Mouse (Mus musculus): ENCODE data around the gene Atrnl1. TPM values are rescaled to one million over a fixed set of nuclear protein-coding genes. Genes with fewer than 3 reads are reported as not detected.
A peak's percentile ranks its signal among the peaks of the same experiment; 100 is the strongest.

Atrnl1 gene
- polyA plus RNA-seq, 1 experiment from 2014 or later = 7.6 TPM

- no peak for ATAC-seq (ENCODE audit: insufficient read depth, low FRiP score, low TSS enrichment)
- peaks cover 4% of the 10 kb centered on the region; the same call in 1 of the 2 replicates for H3K4me1 ChIP-seq (ENCODE audit: control insufficient read depth, insufficient read depth, low read length)
- H3K9me3 ChIP-seq (ENCODE audit: control insufficient read depth, low read length) = no peaks in the 10 kb centered on the region
- no peak overlapping the region for H3K4me2 ChIP-seq (ENCODE audit: low read depth)
- H3K36me3 ChIP-seq (ENCODE audit: control insufficient read depth, insufficient read depth, low read length) = no peaks in the 10 kb centered on the region
- H3K27ac ChIP-seq (ENCODE audit: low read depth, low read length) = peak overlapping the region; percentile 49; the same call in 1 of the 2 replicates
- WGBS = 80% methylated on average over 13 of the region's 13 CpGs
- no peak for DNase-seq (ENCODE audit: low spot score)
- no peaks in the 10 kb centered on the region for H3K27me3 ChIP-seq (ENCODE audit: control insufficient read depth, insufficient read depth, low read length)
- no peak overlapping the region for H3K4me3 ChIP-seq (ENCODE audit: low read depth, low read length)
- H3K9ac ChIP-seq (ENCODE audit: low read length) = no peak overlapping the region
These were observed 441.1 kb downstream of the Atrnl1 start for GRCm38 (mm10) chr19:58051905-58052304.

GRCm38 (mm10) chr19:58052444-58053135 lies 441.8 kb downstream of the Atrnl1 start:
- peaks cover 4% of the 10 kb centered on the region; the same call in 1 of the 2 replicates for H3K4me1 ChIP-seq (ENCODE audit: control insufficient read depth, insufficient read depth, low read length)
- no peaks in the 10 kb centered on the region for H3K27me3 ChIP-seq (ENCODE audit: control insufficient read depth, insufficient read depth, low read length)
- H3K4me2 ChIP-seq (ENCODE audit: low read depth) = no peak overlapping the region
- ATAC-seq (ENCODE audit: insufficient read depth, low FRiP score, low TSS enrichment) = no peak
- DNase-seq (ENCODE audit: low spot score) = no peak
- H3K27ac ChIP-seq (ENCODE audit: low read depth, low read length) = peak overlapping the region; percentile 60; the same call in 1 of the 2 replicates
- 52% methylated on average over 13 of the region's 13 CpGs for WGBS
- H3K36me3 ChIP-seq (ENCODE audit: control insufficient read depth, insufficient read depth, low read length) = no peaks in the 10 kb centered on the region
- H3K4me3 ChIP-seq (ENCODE audit: low read depth, low read length) = no peak overlapping the region
- H3K9ac ChIP-seq (ENCODE audit: low read length) = no peak overlapping the region
- no peaks in the 10 kb centered on the region for H3K9me3 ChIP-seq (ENCODE audit: control insufficient read depth, low read length)

GRCm38 (mm10) chr19:58059719-58060118 lies 448.9 kb downstream of the Atrnl1 start:
- Histone ChIP-seq H3K9ac (ENCODE audit: low read length) (no peak overlapping the region), H3K4me1 (ENCODE audit: control insufficient read depth, insufficient read depth, low read length) (peaks cover 16% of the 10 kb centered on the region), H3K36me3 (ENCODE audit: control insufficient read depth, insufficient read depth, low read length) (no peaks in the 10 kb centered on the region), H3K27me3 (ENCODE audit: control insufficient read depth, insufficient read depth, low read length) (no peaks in the 10 kb centered on the region), H3K4me2 (ENCODE audit: low read depth) (no peak overlapping the region), H3K4me3 (ENCODE audit: low read depth, low read length) (no peak overlapping the region), H3K9me3 (ENCODE audit: control insufficient read depth, low read length) (no peaks in the 10 kb centered on the region), H3K27ac (ENCODE audit: low read depth, low read length) (no peak overlapping the region)
- 50% methylated on average over 9 of the region's 9 CpGs for WGBS
- ATAC-seq (ENCODE audit: insufficient read depth, low FRiP score, low TSS enrichment) (no peak), DNase-seq (ENCODE audit: low spot score) (no peak)

GRCm38 (mm10) chr19:58060199-58060853 lies 449.5 kb downstream of the Atrnl1 start:
- peak; percentile 45; the same call in 1 of the 2 replicates for ATAC-seq (ENCODE audit: insufficient read depth, low FRiP score, low TSS enrichment)

GRCm38 (mm10) chr19:58060854-58061358 lies 450.1 kb downstream of the Atrnl1 start:
- ATAC-seq (ENCODE audit: insufficient read depth, low FRiP score, low TSS enrichment) (peak; percentile 53), DNase-seq (ENCODE audit: low spot score) (peak; percentile 76)
- no peaks in the 10 kb centered on the region for H3K36me3 ChIP-seq (ENCODE audit: control insufficient read depth, insufficient read depth, low read length)
- 0 out of 2 replicates have a peak overlapping the region, but pooled peaks have one; percentile 44 for H3K27ac ChIP-seq (ENCODE audit: low read depth, low read length)
- no peak overlapping the region for H3K4me3 ChIP-seq (ENCODE audit: low read depth, low read length)
- H3K9ac ChIP-seq (ENCODE audit: low read length) = no peak overlapping the region; the same call in 1 of the 2 replicates
- WGBS = 14% methylated on average over 15 of the region's 15 CpGs
- H3K4me1 ChIP-seq (ENCODE audit: control insufficient read depth, insufficient read depth, low read length) = peaks cover 16% of the 10 kb centered on the region
- peak overlapping the region; percentile 17 for H3K4me2 ChIP-seq (ENCODE audit: low read depth)
- no peaks in the 10 kb centered on the region for H3K27me3 ChIP-seq (ENCODE audit: control insufficient read depth, insufficient read depth, low read length)
- H3K9me3 ChIP-seq (ENCODE audit: control insufficient read depth, low read length) = no peaks in the 10 kb centered on the region

More at GRCm38 (mm10) chr19:58060199-58060853, 449.5 kb downstream of the Atrnl1 start:
- no peak for DNase-seq (ENCODE audit: low spot score)
- no peak overlapping the region for H3K4me3 ChIP-seq (ENCODE audit: low read depth, low read length)
- no peaks in the 10 kb centered on the region for H3K36me3 ChIP-seq (ENCODE audit: control insufficient read depth, insufficient read depth, low read length)
- H3K27me3 ChIP-seq (ENCODE audit: control insufficient read depth, insufficient read depth, low read length) = no peaks in the 10 kb centered on the region
- 33% methylated on average over 12 of the region's 12 CpGs for WGBS
- H3K27ac ChIP-seq (ENCODE audit: low read depth, low read length) = 0 out of 2 replicates have a peak overlapping the region, but pooled peaks have one; percentile 44
- H3K4me2 ChIP-seq (ENCODE audit: low read depth) = peak overlapping the region; percentile 17; the same call in 1 of the 2 replicates
- peaks cover 16% of the 10 kb centered on the region for H3K4me1 ChIP-seq (ENCODE audit: control insufficient read depth, insufficient read depth, low read length)
- H3K9me3 ChIP-seq (ENCODE audit: control insufficient read depth, low read length) = no peaks in the 10 kb centered on the region
- H3K9ac ChIP-seq (ENCODE audit: low read length) = no peak overlapping the region; the same call in none of the 2 replicates

GRCm38 (mm10) chr19:58061933-58062332 lies 451.1 kb downstream of the Atrnl1 start:
- Histone ChIP-seq H3K9me3 (ENCODE audit: control insufficient read depth, low read length) (no peaks in the 10 kb centered on the region), H3K4me1 (ENCODE audit: control insufficient read depth, insufficient read depth, low read length) (peaks cover 16% of the 10 kb centered on the region), H3K36me3 (ENCODE audit: control insufficient read depth, insufficient read depth, low read length) (no peaks in the 10 kb centered on the region), H3K27ac (ENCODE audit: low read depth, low read length) (no peak overlapping the region), H3K27me3 (ENCODE audit: control insufficient read depth, insufficient read depth, low read length) (no peaks in the 10 kb centered on the region), H3K9ac (ENCODE audit: low read length) (no peak overlapping the region), H3K4me2 (ENCODE audit: low read depth) (no peak overlapping the region), H3K4me3 (ENCODE audit: low read depth, low read length) (no peak overlapping the region)
- 84% methylated on average over 8 of the region's 8 CpGs for WGBS
- DNase-seq (ENCODE audit: low spot score) = no peak
- ATAC-seq (ENCODE audit: insufficient read depth, low FRiP score, low TSS enrichment) = no peak

- Histone ChIP-seq H3K27ac (ENCODE audit: low read depth, low read length) (no peak overlapping the region), H3K27me3 (ENCODE audit: control insufficient read depth, insufficient read depth, low read length) (no peaks in the 10 kb centered on the region), H3K9ac (ENCODE audit: low read length) (no peak overlapping the region), H3K4me2 (ENCODE audit: low read depth) (no peak overlapping the region), H3K4me3 (ENCODE audit: low read depth, low read length) (no peak overlapping the region), H3K9me3 (ENCODE audit: control insufficient read depth, low read length) (no peaks in the 10 kb centered on the region), H3K4me1 (ENCODE audit: control insufficient read depth, insufficient read depth, low read length) (peaks cover 16% of the 10 kb centered on the region), H3K36me3 (ENCODE audit: control insufficient read depth, insufficient read depth, low read length) (no peaks in the 10 kb centered on the region)
- ATAC-seq (ENCODE audit: insufficient read depth, low FRiP score, low TSS enrichment) = no peak
- 37% methylated on average over 6 of the region's 6 CpGs for WGBS
- no peak for DNase-seq (ENCODE audit: low spot score)
These were observed 452.7 kb downstream of the Atrnl1 start for GRCm38 (mm10) chr19:58063541-58063940.

GRCm38 (mm10) chr19:58064116-58065000 lies 453.5 kb downstream of the Atrnl1 start:
- no peak overlapping the region for H3K4me3 ChIP-seq (ENCODE audit: low read depth, low read length)
- no peak overlapping the region for H3K4me2 ChIP-seq (ENCODE audit: low read depth)
- DNase-seq (ENCODE audit: low spot score) = no peak
- no peaks in the 10 kb centered on the region for H3K27me3 ChIP-seq (ENCODE audit: control insufficient read depth, insufficient read depth, low read length)
- ATAC-seq (ENCODE audit: insufficient read depth, low FRiP score, low TSS enrichment) = no peak
- H3K9ac ChIP-seq (ENCODE audit: low read length) = no peak overlapping the region
- H3K36me3 ChIP-seq (ENCODE audit: control insufficient read depth, insufficient read depth, low read length) = no peaks in the 10 kb centered on the region
- H3K4me1 ChIP-seq (ENCODE audit: control insufficient read depth, insufficient read depth, low read length) = peaks cover 16% of the 10 kb centered on the region
- H3K9me3 ChIP-seq (ENCODE audit: control insufficient read depth, low read length) = no peaks in the 10 kb centered on the region
- WGBS = 42% methylated on average over 16 of the region's 16 CpGs
- no peak overlapping the region for H3K27ac ChIP-seq (ENCODE audit: low read depth, low read length)

Measured in neural tube, embryonic 11.5 days (tissue).